Mouse (Mus musculus) stomach, embryonic 15.5 days (tissue): ENCODE results near the gene Olfr744. TPM values are rescaled to one million over a fixed set of nuclear protein-coding genes. Genes with fewer than 3 reads are reported as not detected.
"Not testable (repeated sequence)": the region's sequence is repeated elsewhere in the genome, so short reads cannot be mapped to it uniquely, and the experiment has no call there.

Experiments used
- ATAC-seq: fragments of 200-750 bp; cut with Nextera tagmentation; 2 replicates; pipeline ENCODE4 v1.8.0; 2017; ENCODE audit warnings: low read depth, moderate number of reproducible peaks, moderate TSS enrichment; ENCODE audit not compliant: insufficient read depth, low FRiP score
- H3K27ac ChIP-seq: fragments of 300-500 bp; sonication (generic); 2 replicates; pipeline ENCODE4 v1.5.1; 2015; ENCODE audit warnings: mild to moderate bottlenecking, inconsistent platforms
- H3K27me3 ChIP-seq: fragments of 300-500 bp; sonication (generic); replicated peaks from 2 replicates; pipeline ENCODE4 v1.6.1; 2015; ENCODE audit warnings: inconsistent platforms
- H3K36me3 ChIP-seq: fragments of 300-500 bp; sonication (generic); 2 replicates; pipeline ENCODE4 v1.6.1; 2015; ENCODE audit warnings: inconsistent platforms
- H3K4me1 ChIP-seq: fragments of 300-500 bp; sonication (generic); 2 replicates; pipeline ENCODE4 v1.6.1; 2015; ENCODE audit warnings: inconsistent platforms
- H3K4me2 ChIP-seq: fragments of 300-500 bp; sonication (generic); 2 replicates; pipeline ENCODE4 v1.6.1; 2015; ENCODE audit warnings: mild to moderate bottlenecking, inconsistent platforms
- H3K4me3 ChIP-seq: fragments of 300-500 bp; sonication (generic); replicated peaks from 2 replicates; pipeline ENCODE4 v1.5.1; 2015; ENCODE audit warnings: inconsistent platforms
- H3K9ac ChIP-seq: fragments of 300-500 bp; sonication (generic); 2 replicates; pipeline ENCODE4 v1.6.1; 2015; ENCODE audit warnings: inconsistent platforms
- H3K9me3 ChIP-seq: fragments of 300-500 bp; sonication (generic); 2 replicates; pipeline ENCODE4 v1.6.1; 2016; ENCODE audit warnings: inconsistent platforms
- WGBS: fragments of 180-500 bp; shearing (Covaris S2); methylation state at CpG from one replicate; pipeline ENCODE4 v1.1.7; 2015; 5-methylcytosine and 5-hydroxymethylcytosine counted together
- polyA plus RNA-seq: library from polyadenylated mRNA; unstranded; fragments of >200 nt; fragmentation: Nextera tagmentation; extraction: Ambion mirVana; gene quantifications from 2 replicates; pipeline ENCODE4 v1.2.1, GENCODE M21; 2015

The Olfr744 gene
- not detected in 2 replicates for polyA plus RNA-seq

DNA sequence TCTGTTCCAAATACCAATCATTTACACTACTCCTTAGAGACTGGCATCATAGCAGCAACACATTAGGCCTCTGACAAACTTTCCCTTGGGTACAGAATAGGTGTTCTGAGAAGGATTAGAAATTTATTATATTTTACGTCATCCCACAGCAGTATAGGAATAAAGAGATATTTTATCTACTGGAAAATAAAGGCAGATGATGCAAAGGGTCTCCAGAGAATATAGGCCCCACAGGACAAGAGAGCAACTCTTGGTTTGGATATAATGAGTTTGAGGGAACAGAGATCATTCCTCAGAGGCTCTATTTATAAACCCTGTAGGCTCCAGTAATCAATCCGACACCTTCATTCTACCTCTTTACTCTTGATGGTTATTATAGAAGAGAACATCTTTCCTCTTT lies at the start of gene Olfr744:
Gene Olfr744 (plus strand): TSS at position 301 of the 400 bp plus-strand sequence.
- Histone ChIP-seq H3K36me3 (no peaks in the 10 kb centered on the region), H3K9me3 (no peaks in the 10 kb centered on the region), H3K4me2 (no peak within 1 kb of the TSS), H3K9ac (no peak within 1 kb of the TSS), H3K27ac (no peak within 1 kb of the TSS), H3K27me3 (no peaks in the 10 kb centered on the region), H3K4me3 (no peak within 1 kb of the TSS), H3K4me1 (no peaks in the 10 kb centered on the region)
- ATAC-seq, result no peak
- 82% methylated on average over 2 of the region's 2 CpGs for WGBS

DNA sequence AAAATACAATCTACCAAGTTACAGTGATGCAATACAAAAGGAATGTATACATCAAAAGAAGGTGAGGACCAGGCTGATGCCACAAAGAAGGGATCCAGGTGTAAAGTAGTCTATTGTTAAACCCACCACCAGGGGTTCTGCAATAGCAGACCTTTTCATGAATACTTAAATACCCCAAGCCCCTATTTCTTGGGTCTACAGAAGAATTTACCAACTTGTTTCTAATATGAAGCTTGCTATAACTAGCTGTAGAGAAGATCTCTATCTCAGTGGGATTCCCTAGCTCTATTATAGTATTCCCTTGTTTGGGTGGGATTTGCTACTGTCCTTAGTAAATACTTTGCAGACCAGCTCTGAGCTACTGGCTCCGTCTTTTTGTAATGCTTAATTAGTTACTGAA lies 41.6 kb upstream of the Olfr744 start:
- H3K27ac ChIP-seq, H3K9ac ChIP-seq, H3K4me3 ChIP-seq, H3K36me3 ChIP-seq, ATAC-seq, H3K27me3 ChIP-seq, H3K9me3 ChIP-seq, H3K4me2 ChIP-seq, H3K4me1 ChIP-seq: not testable (repeated sequence)
- WGBS, result 66% methylated on average over 1 of the region's 1 CpGs

DNA sequence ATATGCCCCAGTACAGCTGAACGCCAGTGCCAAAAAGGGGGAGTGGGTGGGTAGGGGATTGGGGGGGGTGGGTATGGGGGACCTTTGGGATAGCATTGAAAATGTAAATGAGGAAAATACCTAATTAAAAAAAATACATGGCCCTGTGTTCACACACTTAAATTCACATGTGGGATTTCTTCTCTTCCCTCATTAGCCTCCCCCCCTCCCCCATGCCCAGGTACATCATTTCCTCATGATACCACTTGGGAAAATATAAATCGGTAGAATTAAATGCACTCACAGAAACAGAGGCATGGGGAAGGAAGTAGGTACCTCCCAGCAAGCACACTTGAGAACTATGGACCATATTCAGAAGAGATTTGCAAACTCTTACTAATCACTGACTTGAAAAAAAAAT lies 24.4 kb downstream of the Olfr744 start, which contains the start of gene Olfr745:
Gene Olfr745 (plus strand): TSS at position 301 of the 400 bp plus-strand sequence.
- H3K4me2 ChIP-seq, result no peak within 1 kb of the TSS
- no peaks in the 10 kb centered on the region for H3K4me1 ChIP-seq
- H3K9me3 ChIP-seq, result no peaks in the 10 kb centered on the region
- no peaks in the 10 kb centered on the region for H3K36me3 ChIP-seq
- no peak within 1 kb of the TSS for H3K9ac ChIP-seq
- H3K27me3 ChIP-seq, result no peaks in the 10 kb centered on the region
- H3K4me3 ChIP-seq, result no peak within 1 kb of the TSS
- WGBS, result 77% methylated on average over 2 of the region's 2 CpGs
- H3K27ac ChIP-seq, result no peak within 1 kb of the TSS
- no peak for ATAC-seq

DNA sequence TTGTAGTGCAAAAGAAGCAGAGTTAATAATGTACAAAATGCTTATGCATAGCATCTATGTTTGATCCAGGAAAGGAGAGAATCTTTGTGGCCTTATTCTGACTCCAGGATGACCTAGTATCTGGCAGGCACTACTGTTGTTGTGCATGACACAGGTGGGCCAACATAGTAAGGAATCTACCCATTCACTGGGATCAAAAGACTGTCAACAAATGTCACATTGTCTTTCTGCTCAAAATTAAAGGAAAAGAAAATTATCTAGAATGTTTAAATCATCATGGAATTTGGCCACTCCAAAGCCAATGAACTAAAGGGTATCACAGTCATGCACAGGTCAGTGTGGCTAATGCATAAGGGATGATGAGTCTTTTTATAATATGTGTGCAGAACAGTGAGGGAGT lies 32.1 kb downstream of the Olfr744 start, which contains the start of gene Olfr746:
Gene Olfr746 (plus strand): TSS at position 301 of the 400 bp plus-strand sequence.
- Histone ChIP-seq H3K27me3 (no peaks in the 10 kb centered on the region), H3K9me3 (no peaks in the 10 kb centered on the region), H3K4me1 (no peaks in the 10 kb centered on the region), H3K36me3 (no peaks in the 10 kb centered on the region), H3K27ac (no peak within 1 kb of the TSS), H3K4me2 (no peak within 1 kb of the TSS), H3K9ac (no peak within 1 kb of the TSS), H3K4me3 (no peak within 1 kb of the TSS)
- no peak for ATAC-seq

Other genes starting within 250 kb of the Olfr744 start
- gene Olfr736, start 233.7 kb upstream of the Olfr744 start, polyA plus RNA-seq, result not detected in 2 replicates
- not detected in 2 replicates for gene Olfr738, start 207.3 kb upstream of the Olfr744 start, polyA plus RNA-seq
- not detected in 2 replicates for gene Olfr739, start 196.3 kb upstream of the Olfr744 start, polyA plus RNA-seq
- gene Olfr740, start 169.3 kb upstream of the Olfr744 start, polyA plus RNA-seq, result not detected in 2 replicates
- not detected in 2 replicates for gene Olfr741, start 142.1 kb upstream of the Olfr744 start, polyA plus RNA-seq
- not detected in 2 replicates for gene Olfr742, start 111.3 kb upstream of the Olfr744 start, polyA plus RNA-seq
- not detected in 2 replicates for gene Olfr743, start 93.0 kb upstream of the Olfr744 start, polyA plus RNA-seq
- not detected in 2 replicates for gene Olfr745, start 24.5 kb downstream of the Olfr744 start, polyA plus RNA-seq
- gene Olfr746, start 32.2 kb downstream of the Olfr744 start, polyA plus RNA-seq, result not detected in 2 replicates
- not detected in 2 replicates for gene Olfr747, start 78.3 kb downstream of the Olfr744 start, polyA plus RNA-seq
- not detected in 2 replicates for gene Olfr748, start 92.5 kb downstream of the Olfr744 start, polyA plus RNA-seq
- gene Olfr749, start 130.2 kb downstream of the Olfr744 start, polyA plus RNA-seq, result not detected in 2 replicates
- gene Ttc5, start 170.6 kb downstream of the Olfr744 start, polyA plus RNA-seq, result 59.9 and 65.2 TPM in 2 replicates
- not detected in 2 replicates for gene Ccnb1ip1, start 192.9 kb downstream of the Olfr744 start, polyA plus RNA-seq
- 62.6 and 63.3 TPM in 2 replicates for gene Parp2, start 193.0 kb downstream of the Olfr744 start, polyA plus RNA-seq